Mouse (Mus musculus): ENCODE measurements around the gene Ptpa. TPM values are rescaled to one million over a fixed set of nuclear protein-coding genes. Genes with fewer than 3 reads are reported as not detected.

Ptpa gene
- total RNA-seq (2023), result 65.6 and 98.9 TPM in 2 replicates

DNA sequence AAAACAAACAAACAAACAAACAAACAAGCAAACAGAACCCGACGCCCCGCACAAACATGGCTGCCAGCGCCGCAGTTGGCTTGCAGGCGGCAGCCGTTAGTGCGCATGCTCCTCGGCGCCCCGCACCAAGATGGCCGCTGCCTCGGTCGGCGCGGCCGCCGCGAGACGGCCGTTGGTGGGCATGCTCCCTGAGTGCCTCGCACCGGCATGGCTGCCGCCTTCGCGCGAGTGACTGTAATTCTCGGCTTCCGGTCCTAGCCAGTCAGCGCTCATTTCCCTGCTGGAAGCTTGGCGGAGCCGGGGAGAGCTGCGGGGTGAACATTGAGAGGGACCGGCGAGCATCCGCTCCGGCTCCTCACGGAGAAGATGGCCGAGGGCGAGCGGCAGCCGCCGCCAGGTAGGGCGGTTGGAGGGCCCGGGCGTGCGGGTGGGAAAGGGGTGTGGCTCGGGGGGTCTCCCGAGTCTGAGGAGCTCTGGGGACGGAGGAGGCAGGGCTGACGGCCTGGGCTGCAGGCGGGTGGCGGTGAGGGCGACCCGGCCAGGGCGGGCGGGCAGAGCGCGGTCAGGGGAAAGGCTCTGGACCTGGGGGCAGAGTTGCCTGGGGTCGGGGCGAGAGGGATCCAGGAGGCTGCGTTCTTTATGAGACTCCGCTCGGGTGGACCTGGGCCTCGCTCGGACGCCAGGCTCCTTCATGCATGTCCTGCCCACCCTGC lies at the start of gene Ptpa:
Gene Ptpa, plus strand, starts transcription at position 104 of the 713 bp plus-strand sequence.

DNA sequence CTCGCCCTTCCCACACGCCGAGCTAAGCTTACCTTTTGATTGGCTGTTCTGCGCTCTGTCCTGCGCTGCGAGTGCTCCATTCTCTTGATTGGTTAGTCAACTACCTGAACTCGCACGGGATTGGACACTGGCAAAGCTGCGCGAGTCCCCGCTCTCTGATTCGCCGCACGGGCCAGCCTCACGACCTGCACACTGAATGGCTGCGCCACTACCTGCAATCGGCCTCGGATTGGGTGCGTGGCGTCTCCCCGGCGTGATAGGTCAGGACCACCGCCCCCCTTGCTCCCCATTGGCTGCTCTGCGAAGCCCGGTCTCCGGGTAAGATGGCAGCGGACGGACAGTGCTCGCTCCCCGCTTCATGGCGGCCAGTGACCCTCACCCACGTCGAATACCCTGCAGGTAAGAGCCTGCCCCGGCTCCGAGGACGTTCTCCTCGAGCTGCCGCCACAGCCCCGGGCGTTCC lies 23.7 kb upstream of the Ptpa start, which contains the start of gene Dolpp1:
Gene Dolpp1, plus strand, starts transcription at position 141 of the 463 bp plus-strand sequence.

DNA sequence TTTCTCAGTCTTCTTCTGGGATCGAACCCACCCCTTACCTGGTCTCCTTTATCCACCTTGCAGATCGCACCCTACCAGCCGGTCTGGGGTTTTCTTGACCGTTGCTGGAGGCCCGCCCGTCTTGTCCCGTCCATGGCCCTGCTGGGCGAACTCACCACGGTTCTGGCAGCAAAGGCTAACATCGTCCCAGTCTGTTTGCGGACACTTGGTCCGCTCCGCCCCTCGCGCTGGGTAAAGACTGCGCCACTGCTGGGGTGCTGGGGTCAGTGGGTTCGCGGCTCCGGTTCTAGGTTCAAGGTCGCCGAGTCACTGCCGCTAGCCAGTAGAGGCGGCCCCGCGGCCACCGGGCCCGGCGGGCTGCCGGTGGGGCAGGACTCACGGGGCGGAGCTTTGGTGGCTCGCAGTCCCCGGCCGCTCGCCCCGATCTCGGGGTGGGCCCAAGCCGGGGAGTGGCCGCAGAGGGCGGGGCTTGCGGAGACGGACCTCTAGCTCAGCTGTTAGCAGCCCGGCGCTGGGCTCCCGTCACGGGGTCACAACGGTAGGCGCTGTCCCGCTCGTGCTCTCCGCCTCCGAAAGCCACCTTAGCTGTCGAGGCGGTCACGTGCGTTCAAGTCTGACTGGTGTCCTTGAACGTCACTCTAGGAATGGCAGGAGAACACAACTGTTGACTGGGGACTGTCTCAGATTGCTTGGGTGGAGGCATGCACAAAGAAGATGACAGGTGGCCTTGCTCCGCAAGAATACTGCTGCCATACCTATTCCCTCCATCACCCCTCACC lies 493 bp upstream of the Ptpa start, which contains the start of gene Crat:
Gene Crat, minus strand, starts transcription at position 657 of the 779 bp plus-strand sequence.

DNA sequence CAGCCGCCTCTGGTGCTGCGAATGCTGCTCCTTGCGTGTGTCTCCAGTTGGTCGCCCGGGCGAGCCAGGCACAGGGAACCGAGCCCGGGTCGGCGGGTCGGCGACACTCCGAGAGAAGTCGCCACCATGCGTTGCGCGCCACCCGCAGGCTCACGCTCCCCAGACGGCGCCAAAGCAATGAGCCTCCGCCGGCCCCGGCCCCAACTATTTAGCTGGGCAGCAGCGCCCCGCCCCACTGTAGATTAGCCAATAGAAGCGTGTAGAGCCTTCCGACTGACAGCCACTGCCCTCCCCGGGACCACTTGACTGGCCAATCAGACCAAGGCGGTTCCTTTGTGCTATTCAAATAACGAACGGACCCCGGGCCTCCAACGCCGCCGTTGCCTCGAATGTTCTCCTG lies 58.2 kb downstream of the Ptpa start, which contains the start of gene Ier5l:
Gene Ier5l, minus strand, starts transcription at position 181 of the 400 bp plus-strand sequence.

Other genes with a start within 250 kb of the Ptpa start
- gene Endog, start 244.5 kb upstream of the Ptpa start, total RNA-seq (2023), result 2.8 and 3.4 TPM in 2 replicates
- gene Spout1, start 237.6 kb upstream of the Ptpa start, total RNA-seq (2023), result 6.7 and 7.5 TPM in 2 replicates
- gene Kyat1, start 210.2 kb upstream of the Ptpa start, total RNA-seq (2023), result 1.7 and 2.7 TPM in 2 replicates
- gene Lrrc8a, start 178.3 kb upstream of the Ptpa start, total RNA-seq (2023), result 20.1 and 24.6 TPM in 2 replicates
- 0.19 TPM in 1 of 2 replicates, not detected in the other for gene Gm28035, start 175.5 kb upstream of the Ptpa start, total RNA-seq (2023)
- gene Phyhd1, start 149.8 kb upstream of the Ptpa start, total RNA-seq (2023), result 1.8 and 2.8 TPM in 2 replicates
- not detected in 2 replicates for gene Gm28038, start 135.0 kb upstream of the Ptpa start, total RNA-seq (2023)
- 6.6 and 8.6 TPM in 2 replicates for gene Dolk, start 129.7 kb upstream of the Ptpa start, total RNA-seq (2023)
- gene Nup188, start 129.6 kb upstream of the Ptpa start, total RNA-seq (2023), result 17.5 and 23.0 TPM in 2 replicates
- gene Sh3glb2, start 56.7 kb upstream of the Ptpa start, total RNA-seq (2023), result 14.6 and 14.7 TPM in 2 replicates
- 3.9 and 4.6 TPM in 2 replicates for gene Miga2, start 51.8 kb upstream of the Ptpa start, total RNA-seq (2023)
- 12.6 TPM in 2 replicates for gene Dolpp1, start 23.8 kb upstream of the Ptpa start, total RNA-seq (2023)
- 26.9 and 34.8 TPM in 2 replicates for gene Crat, start 226 bp upstream of the Ptpa start, total RNA-seq (2023)
- 1.4 and 2.5 TPM in 2 replicates for gene Ier5l, start 58.2 kb downstream of the Ptpa start, total RNA-seq (2023)
- not detected in 2 replicates for gene Cstad, start 179.0 kb downstream of the Ptpa start, total RNA-seq (2023)